Mouse (Mus musculus): ENCODE data around the gene Psmb11. TPM values are rescaled to one million over a fixed set of nuclear protein-coding genes. Genes with fewer than 3 reads are reported as not detected.

Gene Psmb11
- total RNA-seq, 1 experiment, result not detected

- in situ Hi-C loops (cut with MboI; ENCODE audit: low sequenced_read_pairs in 2 of 2, unreplicated experiment in 2 of 2), result no loop called here
- Histone ChIP-seq H3K27ac (ENCODE audit: insufficient read depth, low read depth, low read length, poor library complexity, severe bottlenecking) (no peak overlapping the region), H3K9me3 (ENCODE audit: control insufficient read depth, insufficient read depth, low read depth, low read length) (no peaks in the 10 kb centered on the region), H3K9ac (ENCODE audit: insufficient read depth, low read depth, low read length, poor library complexity, severe bottlenecking) (no peak overlapping the region), H3K36me3 (ENCODE audit: control insufficient read depth, insufficient read depth, low read length, poor library complexity, severe bottlenecking) (no peaks in the 10 kb centered on the region), H3K4me1 (ENCODE audit: control insufficient read depth in 2 of 2, insufficient read depth in 2 of 2, low read length in 2 of 2, poor library complexity in 1 of 2) (peaks cover 0 to 15% of the 10 kb centered on the region in 2 experiments; a peak in 2 of 4 replicates), H3K4me3 (ENCODE audit: insufficient read depth in 1 of 2, low read depth in 1 of 2, low read length in 2 of 2, poor library complexity in 1 of 2, severe bottlenecking in 1 of 2) (peak overlapping the region; percentile 6 to 19; a peak in 2 of 4 replicates)
- DNase-seq (ENCODE audit: low read depth, low spot score), result no peak
- TF ChIP-seq MAFK (IDR thresholded peaks at IDR 0.05; ENCODE audit: insufficient read depth, low read depth, low read length), result no peak
- TF ChIP-seq CHD2 (IDR thresholded peaks at IDR 0.05; ENCODE audit: low read depth, low read length), result no peak
- TF ChIP-seq ZNF384 (IDR thresholded peaks at IDR 0.05; ENCODE audit: low read depth, low read length), result no peak
- no peak for TF ChIP-seq HCFC1 (IDR thresholded peaks at IDR 0.05; ENCODE audit: borderline replicate concordance, insufficient read depth, low read length)
- no peak for TF ChIP-seq ZC3H11A (IDR thresholded peaks at IDR 0.05; ENCODE audit: borderline replicate concordance, low read depth, low read length)
These were observed 30.2 kb upstream of the Psmb11 start for GRCm38 (mm10) chr14:54591056-54591455.

GRCm38 (mm10) chr14:54592319-54592934 is 28.8 kb upstream of the Psmb11 start:
- no peak for TF ChIP-seq HCFC1 (IDR thresholded peaks at IDR 0.05; ENCODE audit: borderline replicate concordance, insufficient read depth, low read length)
- no peak for TF ChIP-seq ZNF384 (IDR thresholded peaks at IDR 0.05; ENCODE audit: low read depth, low read length)
- no peak for TF ChIP-seq MAFK (IDR thresholded peaks at IDR 0.05; ENCODE audit: insufficient read depth, low read depth, low read length)
- TF ChIP-seq ZC3H11A (IDR thresholded peaks at IDR 0.05; ENCODE audit: borderline replicate concordance, low read depth, low read length), result no peak
- no peak for TF ChIP-seq CHD2 (IDR thresholded peaks at IDR 0.05; ENCODE audit: low read depth, low read length)
- in situ Hi-C loops (cut with MboI; ENCODE audit: low sequenced_read_pairs in 2 of 2, unreplicated experiment in 2 of 2), result no loop called here
- no peak overlapping the region for H3K9ac ChIP-seq (ENCODE audit: insufficient read depth, low read depth, low read length, poor library complexity, severe bottlenecking)

GRCm38 (mm10) chr14:54594055-54594454 is 27.2 kb upstream of the Psmb11 start:
- H3K4me3 ChIP-seq (ENCODE audit: insufficient read depth in 1 of 2, low read depth in 1 of 2, low read length in 2 of 2, poor library complexity in 1 of 2, severe bottlenecking in 1 of 2), result no peak overlapping the region
- H3K4me1 ChIP-seq (ENCODE audit: control insufficient read depth in 2 of 2, insufficient read depth in 2 of 2, low read length in 2 of 2, poor library complexity in 1 of 2), result peaks cover 0 to 13% of the 10 kb centered on the region in 2 experiments; a peak in 2 of 4 replicates
- no peaks in the 10 kb centered on the region for H3K36me3 ChIP-seq (ENCODE audit: control insufficient read depth, insufficient read depth, low read length, poor library complexity, severe bottlenecking)
- no peak for DNase-seq (ENCODE audit: low read depth, low spot score)
- in situ Hi-C loops (cut with MboI; ENCODE audit: low sequenced_read_pairs in 2 of 2, unreplicated experiment in 2 of 2), result no loop called here
- no peak overlapping the region for H3K27ac ChIP-seq (ENCODE audit: insufficient read depth, low read depth, low read length, poor library complexity, severe bottlenecking)
- 0 out of 2 replicates have a peak, but pooled peaks have one; percentile 49 for TF ChIP-seq CHD2 (IDR thresholded peaks at IDR 0.05; ENCODE audit: low read depth, low read length)
- no peak for TF ChIP-seq MAFK (IDR thresholded peaks at IDR 0.05; ENCODE audit: insufficient read depth, low read depth, low read length)
- TF ChIP-seq ZNF384 (IDR thresholded peaks at IDR 0.05; ENCODE audit: low read depth, low read length), result no peak
- no peak for TF ChIP-seq ZC3H11A (IDR thresholded peaks at IDR 0.05; ENCODE audit: borderline replicate concordance, low read depth, low read length)
- TF ChIP-seq HCFC1 (IDR thresholded peaks at IDR 0.05; ENCODE audit: borderline replicate concordance, insufficient read depth, low read length), result no peak
- no peak overlapping the region for H3K9ac ChIP-seq (ENCODE audit: insufficient read depth, low read depth, low read length, poor library complexity, severe bottlenecking)
- H3K9me3 ChIP-seq (ENCODE audit: control insufficient read depth, insufficient read depth, low read depth, low read length), result no peaks in the 10 kb centered on the region

More at GRCm38 (mm10) chr14:54592319-54592934, 28.8 kb upstream of the Psmb11 start:
- H3K4me1 ChIP-seq (ENCODE audit: control insufficient read depth in 2 of 2, insufficient read depth in 2 of 2, low read length in 2 of 2, poor library complexity in 1 of 2), result peaks cover 0 to 15% of the 10 kb centered on the region in 2 experiments; a peak in 2 of 4 replicates
- no peaks in the 10 kb centered on the region for H3K9me3 ChIP-seq (ENCODE audit: control insufficient read depth, insufficient read depth, low read depth, low read length)
- H3K4me3 ChIP-seq (ENCODE audit: insufficient read depth in 1 of 2, low read depth in 1 of 2, low read length in 2 of 2, poor library complexity in 1 of 2, severe bottlenecking in 1 of 2), result no peak overlapping the region
- no peak overlapping the region for H3K27ac ChIP-seq (ENCODE audit: insufficient read depth, low read depth, low read length, poor library complexity, severe bottlenecking)
- DNase-seq (ENCODE audit: low read depth, low spot score), result no peak
- H3K36me3 ChIP-seq (ENCODE audit: control insufficient read depth, insufficient read depth, low read length, poor library complexity, severe bottlenecking), result no peaks in the 10 kb centered on the region

GRCm38 (mm10) chr14:54594631-54595414 is 26.4 kb upstream of the Psmb11 start:
- Histone ChIP-seq H3K4me1 (ENCODE audit: control insufficient read depth in 2 of 2, insufficient read depth in 2 of 2, low read length in 2 of 2, poor library complexity in 1 of 2) (peaks cover 0 to 13% of the 10 kb centered on the region in 2 experiments; a peak in 2 of 4 replicates), H3K27ac (ENCODE audit: insufficient read depth, low read depth, low read length, poor library complexity, severe bottlenecking) (no peak overlapping the region), H3K36me3 (ENCODE audit: control insufficient read depth, insufficient read depth, low read length, poor library complexity, severe bottlenecking) (no peaks in the 10 kb centered on the region), H3K9me3 (ENCODE audit: control insufficient read depth, insufficient read depth, low read depth, low read length) (no peaks in the 10 kb centered on the region), H3K9ac (ENCODE audit: insufficient read depth, low read depth, low read length, poor library complexity, severe bottlenecking) (peak overlapping the region; percentile 37), H3K4me3 (ENCODE audit: insufficient read depth in 1 of 2, low read depth in 1 of 2, low read length in 2 of 2, poor library complexity in 1 of 2, severe bottlenecking in 1 of 2) (peak overlapping the region; percentile 64 to 68)
- no peak for TF ChIP-seq ZNF384 (IDR thresholded peaks at IDR 0.05; ENCODE audit: low read depth, low read length)
- no peak for TF ChIP-seq ZC3H11A (IDR thresholded peaks at IDR 0.05; ENCODE audit: borderline replicate concordance, low read depth, low read length)
- in situ Hi-C loops (cut with MboI; ENCODE audit: low sequenced_read_pairs in 2 of 2, unreplicated experiment in 2 of 2), result no loop called here
- no peak for DNase-seq (ENCODE audit: low read depth, low spot score)

Measured in ES-E14 (cell line).